Mouse (Mus musculus): ENCODE measurements at regions not wholly inside any gene's neighbourhood (a gene's known extent, or its start where the extent isn't known, plus 50 kb on each side); places are given as distances from the start of the nearest gene placed in this dataset.

DNA sequence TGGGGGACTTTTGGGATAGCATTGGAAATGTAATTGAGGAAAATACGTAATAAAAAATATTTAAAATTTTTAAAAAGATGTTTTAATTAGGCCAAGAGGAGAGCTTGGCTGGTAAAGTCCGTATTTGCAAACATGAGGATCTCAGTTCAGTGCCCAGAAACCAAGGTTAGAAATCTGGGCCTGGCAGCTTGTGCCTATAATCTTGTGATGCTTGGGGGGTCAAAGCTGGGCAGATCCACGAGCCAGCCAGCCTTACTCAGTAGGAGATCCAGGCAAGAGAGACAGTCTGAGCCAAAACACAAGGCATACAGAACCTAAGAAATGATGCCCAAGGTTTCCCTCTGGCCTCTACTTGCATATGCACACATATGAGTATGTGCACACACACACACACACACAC is 54.1 kb upstream of the Cxadr start:
- no peak for DNase-seq (ENCODE audit: low spot score)

- DNase-seq (ENCODE audit: low spot score) = no peak
Observed at GRCm38 (mm10) chr16:78242678-78243077, 58.6 kb upstream of the Cxadr start.

DNA sequence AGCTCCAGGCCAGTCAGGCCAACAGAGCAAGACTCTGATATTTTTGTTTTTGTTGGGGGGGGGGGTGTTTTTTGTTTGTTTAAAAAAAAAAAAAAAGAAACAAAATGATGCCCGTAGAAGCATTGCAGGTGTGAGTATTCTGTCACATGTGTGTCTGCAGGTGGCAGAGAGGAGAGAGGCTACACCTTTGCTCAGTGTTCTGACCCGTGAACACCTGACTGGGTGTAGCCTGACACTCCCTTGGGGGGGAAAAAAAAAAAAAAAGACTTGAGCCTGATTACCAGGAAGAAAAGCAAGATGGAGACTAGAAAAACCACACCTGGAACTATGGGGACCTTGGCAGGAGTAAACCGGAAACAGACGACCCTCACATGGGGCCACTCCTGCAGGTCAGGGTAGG is 61.1 kb upstream of the Cxadr start:
- no peak for DNase-seq (ENCODE audit: low spot score)

GRCm38 (mm10) chr16:78238052-78238701 is 63.1 kb upstream of the Cxadr start:
- peak; percentile 78 for DNase-seq (ENCODE audit: low spot score)

DNA sequence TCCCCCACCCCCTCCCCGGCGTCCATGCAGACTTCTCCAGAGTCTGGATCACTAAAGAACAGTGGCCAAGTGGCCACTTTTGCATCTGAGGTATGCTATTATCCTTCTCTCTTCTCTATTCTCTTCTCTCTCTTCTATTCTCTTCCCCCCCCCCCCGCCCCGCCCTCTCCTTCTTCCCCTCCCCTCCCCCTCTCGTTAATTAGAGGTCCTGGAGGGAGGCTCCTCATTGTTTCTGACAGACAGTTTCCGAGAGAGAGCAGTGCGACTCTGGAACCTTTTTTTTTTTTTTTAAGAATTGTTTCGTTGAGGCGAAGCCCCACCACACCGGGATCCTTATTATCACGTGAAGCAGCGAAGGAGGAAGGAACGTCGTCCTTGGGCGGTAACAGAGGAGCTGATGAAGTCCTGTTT is 63.6 kb upstream of the Cxadr start:
- peak; percentile 68 for DNase-seq (ENCODE audit: low spot score)

GRCm38 (mm10) chr16:78236746-78237640 is 64.3 kb upstream of the Cxadr start:
- peak; percentile 66 for DNase-seq (ENCODE audit: low spot score)

DNA sequence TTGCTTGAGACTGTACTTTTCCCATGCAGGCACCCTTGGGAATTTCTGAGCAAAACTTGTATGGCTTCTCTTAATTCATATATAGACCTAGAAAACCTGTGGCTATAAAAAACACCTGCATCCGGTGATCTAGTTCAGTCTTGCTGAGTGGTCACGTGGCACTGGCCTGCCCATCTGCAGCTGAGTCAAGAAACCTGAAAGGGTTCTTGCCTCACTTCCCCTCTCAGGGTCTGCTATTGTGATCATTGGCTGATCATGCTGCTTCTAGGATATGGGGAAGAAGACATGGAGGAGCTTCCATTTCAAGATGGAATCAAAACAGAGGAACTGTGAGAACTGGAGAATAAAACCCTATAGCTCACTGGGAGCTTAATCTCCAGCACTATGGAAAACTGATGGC is 69.1 kb upstream of the Cxadr start:
- DNase-seq (ENCODE audit: low spot score) = no peak

DNA sequence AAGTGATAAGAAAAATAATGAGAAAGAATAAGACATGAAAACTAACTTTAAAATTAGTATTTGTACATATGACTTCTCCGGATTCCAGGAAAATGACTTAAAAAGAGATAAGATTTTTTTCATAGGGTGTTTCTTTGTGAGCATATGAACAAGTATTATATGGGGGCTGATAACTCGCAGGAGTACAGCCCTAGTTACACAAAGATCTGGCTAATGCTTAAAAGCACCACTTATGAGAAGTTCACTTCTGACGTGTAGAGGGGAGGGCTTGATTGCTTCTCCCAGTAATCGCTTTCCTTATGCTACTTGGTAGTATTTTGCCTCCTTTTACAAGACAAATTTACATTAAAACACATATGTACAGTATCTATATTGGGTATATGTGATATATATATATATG is 72.3 kb upstream of the Cxadr start:
- no peak for DNase-seq (ENCODE audit: low spot score)

DNA sequence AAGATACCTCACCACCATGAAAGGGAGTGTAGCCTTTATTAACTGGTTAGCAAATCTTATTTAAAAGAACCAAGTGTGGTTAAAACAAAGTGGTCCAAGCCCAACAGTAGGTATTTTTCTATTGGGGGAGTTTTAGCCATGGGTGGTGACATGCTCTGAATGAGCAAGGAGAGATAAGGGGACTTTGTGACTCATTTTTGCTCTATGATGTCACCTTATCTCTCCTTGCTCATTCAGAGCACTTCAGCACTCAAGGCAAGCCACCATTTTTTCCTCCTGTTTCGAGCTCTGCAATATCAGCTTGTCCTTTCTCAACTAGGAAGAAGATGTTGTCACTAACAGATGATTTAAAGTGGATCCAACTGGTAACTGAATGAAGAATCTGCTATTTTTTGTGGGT is 78.9 kb upstream of the Cxadr start:
- DNase-seq (ENCODE audit: low spot score) = no peak

DNA sequence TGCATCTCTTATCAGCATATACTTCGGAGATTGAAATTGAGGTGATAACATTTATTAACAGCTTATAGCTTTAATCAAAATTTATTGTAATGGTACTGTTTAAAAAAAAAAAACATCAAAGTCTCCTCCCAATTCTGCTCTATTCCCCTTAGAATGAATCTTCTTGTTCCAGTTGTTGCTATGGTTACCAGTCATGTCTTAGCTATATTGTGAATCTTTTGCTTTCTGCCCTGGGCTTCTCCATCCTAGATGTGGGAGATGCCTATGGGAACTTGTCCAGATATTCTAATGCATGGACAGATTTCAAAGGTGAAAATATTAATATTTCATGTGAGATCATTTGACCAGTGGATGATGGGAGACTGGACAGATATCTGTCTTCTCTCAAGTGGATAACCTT is 79.5 kb upstream of the Cxadr start:
- DNase-seq (ENCODE audit: low spot score) = no peak

DNA sequence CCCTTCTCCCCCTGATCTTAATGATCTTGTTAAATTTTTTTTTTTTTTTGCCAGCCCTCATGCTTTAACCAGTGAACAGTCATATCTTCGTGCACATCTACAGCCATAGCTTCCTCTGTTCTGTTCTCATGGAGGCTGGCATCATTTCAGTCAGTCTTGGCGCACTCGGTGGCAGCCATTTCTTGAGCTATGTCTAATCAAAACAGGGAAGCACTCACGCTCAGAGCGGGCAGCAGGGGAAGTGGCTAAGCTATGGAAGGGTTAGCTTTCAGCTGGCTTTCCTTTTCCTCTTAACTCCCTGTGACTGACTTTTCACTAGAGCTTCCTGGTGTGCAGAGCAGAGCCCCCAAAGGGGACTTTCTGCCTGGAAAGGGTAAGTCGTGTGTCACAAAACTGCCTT is 83.7 kb upstream of the Cxadr start:
- DNase-seq (ENCODE audit: low spot score) = no peak

GRCm38 (mm10) chr16:78216752-78217351 is 84.4 kb upstream of the Cxadr start:
- no peak for DNase-seq (ENCODE audit: low spot score)

DNA sequence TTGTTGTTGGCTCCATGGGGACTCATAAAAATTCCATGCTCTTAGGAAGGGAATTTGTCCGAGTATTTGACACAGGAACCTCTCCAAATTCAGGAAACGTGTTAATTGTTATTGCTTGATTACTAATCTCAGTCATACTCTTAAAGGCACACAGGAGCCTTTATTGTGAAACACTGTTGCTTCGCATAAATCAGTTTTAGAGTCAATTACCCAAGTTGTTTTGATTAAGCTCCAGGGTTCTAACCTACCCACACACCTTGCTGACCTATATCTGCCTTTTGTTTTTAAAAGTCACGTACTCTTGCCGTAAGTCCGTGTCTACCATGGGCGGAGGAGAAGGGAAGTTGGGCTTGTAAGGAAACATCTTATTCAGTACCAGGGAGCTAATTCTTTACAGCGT is 89.6 kb upstream of the Cxadr start:
- no peak for DNase-seq (ENCODE audit: low spot score)

DNA sequence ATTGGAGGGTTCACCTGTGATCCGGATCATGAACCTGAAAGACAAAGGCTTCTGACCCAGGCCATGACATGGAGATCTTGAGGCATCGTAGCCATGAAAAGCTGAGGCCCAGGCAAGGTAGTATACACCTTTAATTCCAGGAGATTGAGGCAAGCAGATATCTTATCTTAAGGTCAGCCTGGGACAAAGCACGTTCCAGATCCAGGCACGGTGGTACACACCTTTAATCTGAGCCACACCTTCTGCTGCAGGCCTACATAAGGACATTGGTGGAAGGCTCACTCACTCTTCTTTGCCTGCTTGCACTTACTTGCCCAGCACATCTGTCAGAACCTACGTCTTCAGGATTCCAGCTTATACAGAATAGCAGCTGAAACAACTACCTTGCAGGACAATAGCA is 93.0 kb upstream of the Cxadr start:
- no peak for DNase-seq (ENCODE audit: low spot score)

GRCm38 (mm10) chr16:78204332-78204731 is 97.0 kb upstream of the Cxadr start:
- DNase-seq (ENCODE audit: low spot score) = no peak

DNA sequence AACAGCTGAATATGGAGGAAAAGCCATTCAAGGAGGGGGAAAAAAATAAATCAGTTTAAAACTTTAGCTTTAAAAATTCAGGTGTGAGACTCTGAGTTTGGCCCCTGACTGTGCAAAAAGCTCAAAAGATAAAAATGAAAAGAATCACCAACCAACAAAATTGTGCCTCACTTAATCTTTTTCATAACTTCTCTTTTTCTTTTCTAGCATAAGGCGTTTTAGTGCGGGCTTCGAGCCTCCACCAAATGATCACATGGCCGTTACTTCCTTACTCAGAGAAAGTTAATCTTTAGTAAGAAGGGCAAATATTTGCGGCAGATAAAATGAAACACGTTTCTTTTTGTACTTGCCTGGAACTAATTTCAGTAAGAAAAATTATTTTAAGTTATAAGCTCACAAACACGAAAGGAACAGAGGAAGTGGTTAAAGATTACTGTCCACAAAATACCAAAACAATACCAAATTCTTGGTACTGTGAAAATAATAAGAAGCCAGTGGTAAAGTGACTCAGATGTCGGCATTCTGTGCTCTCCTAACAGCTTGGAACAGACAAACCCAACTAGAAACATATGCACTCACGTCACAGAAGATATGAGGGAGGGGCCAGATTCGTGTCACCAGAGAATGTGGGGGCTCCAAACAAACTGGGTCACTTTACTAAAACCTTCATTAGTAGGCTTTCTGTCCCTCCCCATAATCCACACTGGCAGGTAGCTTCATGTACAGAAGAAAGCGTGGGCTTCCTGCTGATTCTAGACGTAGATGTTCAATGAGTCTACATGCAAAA is 101.1 kb upstream of the Cxadr start:
- DNase-seq (ENCODE audit: low spot score) = no peak

DNA sequence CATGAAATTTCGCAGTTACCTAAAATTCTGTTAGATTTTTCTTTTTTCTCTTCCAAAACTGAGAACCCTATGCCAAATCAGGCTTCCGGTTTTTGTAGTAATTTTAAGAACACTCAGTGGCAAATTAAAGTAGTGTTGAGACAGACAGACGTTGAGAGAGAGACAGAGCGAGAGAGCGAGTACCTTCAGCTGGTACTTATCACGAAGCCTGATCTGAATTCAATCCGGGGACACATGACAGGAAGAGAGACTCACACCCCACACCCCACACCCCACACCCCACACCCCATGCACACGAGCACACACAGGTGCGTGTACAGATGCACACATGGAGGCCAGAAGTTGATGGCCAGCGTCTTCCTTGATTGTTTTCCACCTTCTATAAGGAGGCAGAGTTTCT is 102.0 kb upstream of the Cxadr start:
- DNase-seq (ENCODE audit: low spot score) = no peak

- peak; percentile 86 for DNase-seq (ENCODE audit: low spot score)
Observed at GRCm38 (mm10) chr16:78198642-78199121, 102.6 kb upstream of the Cxadr start.

- DNase-seq (ENCODE audit: low spot score) = peak; percentile 91
Observed at GRCm38 (mm10) chr16:78197252-78197896, 103.9 kb upstream of the Cxadr start.

- no peak for DNase-seq (ENCODE audit: low spot score)
Observed at GRCm38 (mm10) chr16:78170627-78171605, 130.4 kb upstream of the Cxadr start.

DNA sequence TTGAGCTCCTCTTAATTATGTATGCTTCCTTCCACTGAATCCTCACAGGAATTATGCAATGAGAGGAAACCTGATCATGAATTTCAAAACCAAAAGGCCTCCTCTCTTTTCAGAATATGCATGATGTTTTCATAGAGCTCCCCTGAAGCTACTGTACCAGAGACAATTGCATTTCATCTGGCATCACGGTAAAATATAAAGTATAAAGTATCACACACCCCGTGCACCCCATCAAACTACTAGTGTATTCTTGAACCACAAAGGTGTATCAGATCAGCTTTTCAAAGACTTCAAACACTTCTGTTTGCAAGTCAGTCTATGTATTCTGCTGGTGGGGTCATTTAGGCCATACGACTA is 144.4 kb upstream of the Cxadr start:
- no peak for DNase-seq (ENCODE audit: low spot score)
